27 mouse cellular contexts compared by ENCODE assay signal in genomic region chr9:58764354-58764753, GRCm38 (mm10). TPM values are rescaled to one million over a fixed set of nuclear protein-coding genes. Genes with fewer than 3 reads are reported as not detected.
"Had no signal": no experiment of that assay in that cellular context is flagged by ENCODE, and none has a peak within 500 bp of the region (broad histone marks: within the 10 kb centered on the region; RNA-seq: fewer than 3 reads in every experiment).

No protein-coding gene starts in this region.

- H3K9me3 ChIP-seq: embryonic facial prominence, embryonic 12.5 days; embryonic facial prominence, embryonic 15.5 days; forebrain, embryonic 13.5 days; forebrain, embryonic 15.5 days had no signal

- H3K4me2 ChIP-seq: embryonic facial prominence, embryonic 12.5 days; embryonic facial prominence, embryonic 13.5 days; embryonic facial prominence, embryonic 15.5 days; forebrain, embryonic 12.5 days; forebrain, embryonic 13.5 days; forebrain, embryonic 15.5 days had no signal

- H3K27ac ChIP-seq: embryonic facial prominence, embryonic 10.5 days; embryonic facial prominence, embryonic 12.5 days; embryonic facial prominence, embryonic 13.5 days; embryonic facial prominence, embryonic 15.5 days; forebrain, embryonic 10.5 days; forebrain, embryonic 12.5 days; forebrain, embryonic 13.5 days; forebrain, embryonic 15.5 days; gastrocnemius, adult 2 months; heart, adult 2 months had no signal

- H3K4me1 ChIP-seq: embryonic facial prominence, embryonic 10.5 days; embryonic facial prominence, embryonic 12.5 days; embryonic facial prominence, embryonic 13.5 days; forebrain, embryonic 15.5 days had no signal

- DNase-seq: cerebellum, adult 9-10 months; cerebellum, adult 9-11 months; cerebellum, postnatal 10 days; cerebellum, postnatal 14 days; cerebellum, postnatal 25 days; cerebellum, postnatal 36 days; embryo, embryonic 11 days; forebrain, postnatal 0 days; gastrocnemius, adult 2 months; gastrocnemius, postnatal 10 days; gastrocnemius, postnatal 14 days; gastrocnemius, postnatal 25 days; gastrocnemius, postnatal 36 days; heart, adult 11 months; heart, adult 18-20 months; heart, adult 2 months had no signal

- H3K36me3 ChIP-seq: embryonic facial prominence, embryonic 10.5 days; embryonic facial prominence, embryonic 12.5 days; embryonic facial prominence, embryonic 13.5 days; embryonic facial prominence, embryonic 15.5 days; forebrain, embryonic 10.5 days; forebrain, embryonic 12.5 days; forebrain, embryonic 15.5 days had no signal

- H3K9ac ChIP-seq: embryonic facial prominence, embryonic 12.5 days; embryonic facial prominence, embryonic 13.5 days; embryonic facial prominence, embryonic 15.5 days; forebrain, embryonic 12.5 days; forebrain, embryonic 13.5 days; forebrain, embryonic 15.5 days; forebrain, postnatal 0 days had no signal

- ATAC-seq: forebrain, embryonic 13.5 days; forebrain, embryonic 14.5 days; forebrain, embryonic 15.5 days; forebrain, embryonic 16.5 days; forebrain, postnatal 0 days had no signal

- H3K27me3 ChIP-seq: embryonic facial prominence, embryonic 12.5 days; embryonic facial prominence, embryonic 13.5 days; embryonic facial prominence, embryonic 15.5 days; forebrain, embryonic 12.5 days; forebrain, embryonic 13.5 days; forebrain, embryonic 15.5 days had no signal

- H3K4me3 ChIP-seq: embryonic facial prominence, embryonic 10.5 days; embryonic facial prominence, embryonic 12.5 days; embryonic facial prominence, embryonic 13.5 days; embryonic facial prominence, embryonic 15.5 days; erythroblast, embryonic 14.5 days; forebrain, embryonic 10.5 days; forebrain, embryonic 12.5 days; forebrain, embryonic 13.5 days; forebrain, embryonic 15.5 days; gastrocnemius, adult 2 months; heart, adult 2 months had no signal

RNA-seq across cellular contexts. Expression of gene Hcn4, which starts 58.9 kb away (rescaled TPM):
- polyA plus RNA-seq: erythroblast, embryonic 14.5 days had no signal
